Mouse (Mus musculus): ENCODE data around the gene Car12.

Gene Car12

DNA sequence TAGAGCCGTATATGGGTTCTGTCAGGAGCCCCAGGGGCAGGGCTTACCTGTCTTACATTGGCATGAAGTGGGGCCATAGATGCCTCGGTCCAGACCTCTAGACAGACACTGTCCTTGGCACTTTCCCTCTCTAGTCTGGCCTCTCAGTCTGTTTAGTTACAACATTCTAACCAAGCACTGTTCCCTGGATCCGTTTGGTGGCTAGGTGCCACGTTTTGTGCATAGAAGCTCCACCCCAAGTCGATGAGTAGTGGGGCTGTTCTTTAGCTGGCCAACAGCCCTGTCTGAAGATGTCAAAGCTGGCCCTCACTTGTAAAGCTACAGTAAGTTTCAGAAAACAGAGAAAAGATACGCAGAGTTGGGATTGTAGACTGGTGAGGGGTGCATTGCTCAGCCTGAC, 2.9 kb upstream of the Car12 start:
- peak; percentile 41 for DNase-seq (ENCODE audit: low read depth, low spot score)

DNA sequence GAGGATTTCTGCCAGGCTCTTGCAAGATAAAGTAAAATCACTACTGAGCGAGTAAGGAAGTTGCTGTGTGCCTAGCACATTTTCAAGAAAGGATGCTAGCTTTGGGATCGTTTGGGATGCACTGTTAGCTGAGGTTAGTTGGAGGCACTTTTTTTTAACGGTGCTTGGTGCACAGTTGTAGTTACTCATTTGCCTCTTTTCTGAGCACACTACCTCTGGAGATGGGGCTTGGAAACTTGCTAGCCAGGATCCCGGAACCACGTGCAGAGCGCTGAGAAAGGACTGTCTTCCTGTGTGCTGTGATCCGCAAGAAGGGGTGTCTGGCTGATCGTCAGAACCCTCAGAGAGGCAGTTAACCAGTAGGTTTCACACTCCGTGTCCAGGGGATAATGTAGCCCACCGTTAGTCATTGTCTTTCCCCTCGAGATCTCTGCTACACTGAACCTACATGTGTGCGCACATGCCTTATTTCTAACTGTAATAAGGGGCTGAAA, 583 bp downstream of the Car12 start:
- no peak for DNase-seq (ENCODE audit: low read depth, low spot score)

DNA sequence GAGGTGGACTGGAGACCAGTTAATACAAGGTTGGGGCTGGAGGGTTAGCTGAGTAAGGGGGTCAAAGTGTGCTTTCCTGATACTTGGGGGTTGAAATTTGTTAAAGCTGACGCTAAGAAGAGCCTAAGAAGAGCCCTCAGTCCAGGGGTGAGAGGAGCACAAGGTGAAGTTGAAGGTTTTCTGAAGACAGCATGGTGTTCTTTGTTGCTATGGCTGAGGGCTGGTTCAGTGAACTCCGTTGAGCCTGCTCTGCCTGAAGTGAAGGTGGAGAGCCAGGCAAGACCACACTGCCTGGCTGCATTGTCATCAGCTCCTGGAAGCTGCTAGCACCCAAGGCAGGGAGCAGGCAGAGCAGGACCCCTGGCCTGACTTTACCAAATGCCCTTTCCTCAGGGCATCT, 1.9 kb downstream of the Car12 start:
- no peak for DNase-seq (ENCODE audit: low read depth, low spot score)

DNA sequence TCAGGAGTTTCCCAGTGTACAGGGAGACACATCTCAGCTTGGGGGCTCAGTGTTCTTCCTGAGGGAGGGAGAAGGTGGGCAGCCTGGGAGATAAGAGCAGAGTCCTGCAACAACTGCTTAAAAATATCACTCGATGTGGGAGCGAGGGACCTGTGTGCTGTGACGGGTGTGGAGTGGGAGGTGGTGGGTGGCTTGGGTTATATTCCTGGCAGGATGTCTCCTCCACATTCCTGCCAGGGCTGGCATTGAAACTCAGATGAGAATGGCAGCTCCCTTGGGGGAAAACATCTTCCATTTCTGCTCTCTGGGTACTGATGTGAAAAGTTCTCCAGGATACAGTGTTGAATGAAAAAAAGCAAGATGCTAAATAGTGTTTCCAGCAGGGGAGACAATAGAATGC, 3.0 kb downstream of the Car12 start:
- DNase-seq (ENCODE audit: low read depth, low spot score): no peak

DNA sequence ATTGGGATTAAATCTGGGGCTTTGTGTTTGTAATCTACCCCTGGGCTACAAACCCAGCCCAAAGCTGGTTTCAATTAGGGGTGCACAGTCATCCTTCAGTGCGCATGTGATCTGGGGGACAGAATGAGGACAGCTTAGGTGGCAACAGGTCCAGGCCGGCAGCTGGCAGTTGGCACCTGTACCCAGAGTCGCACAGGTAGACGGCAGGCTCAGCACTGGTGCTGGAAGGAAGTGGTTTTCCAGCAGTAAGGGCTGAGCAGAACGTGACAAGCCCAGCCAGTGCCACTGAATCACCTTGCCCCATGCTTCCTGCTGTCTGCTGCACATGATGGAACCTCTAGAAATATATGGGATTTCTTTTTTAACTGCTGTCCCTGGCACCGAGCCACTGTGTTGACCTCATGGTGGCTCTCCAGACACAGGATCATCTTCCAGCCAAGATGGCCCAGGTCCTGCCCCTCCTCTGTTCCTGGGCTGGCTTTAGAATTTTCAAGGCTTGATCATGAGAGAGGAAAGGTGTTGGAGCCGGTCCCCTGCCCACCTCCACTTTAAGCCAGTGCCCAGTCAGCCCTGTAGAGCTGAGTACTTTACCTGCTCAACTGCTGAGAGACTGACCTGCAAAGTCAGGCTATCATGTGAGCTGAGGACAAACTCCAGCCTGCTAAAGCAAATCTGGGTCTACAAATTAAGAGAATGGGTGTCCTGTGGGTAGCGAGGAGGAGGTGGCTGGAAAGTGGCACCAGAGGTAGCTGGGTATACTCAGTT, 7.4 kb downstream of the Car12 start:
- DNase-seq (ENCODE audit: low read depth, low spot score): peak; percentile 20

DNA sequence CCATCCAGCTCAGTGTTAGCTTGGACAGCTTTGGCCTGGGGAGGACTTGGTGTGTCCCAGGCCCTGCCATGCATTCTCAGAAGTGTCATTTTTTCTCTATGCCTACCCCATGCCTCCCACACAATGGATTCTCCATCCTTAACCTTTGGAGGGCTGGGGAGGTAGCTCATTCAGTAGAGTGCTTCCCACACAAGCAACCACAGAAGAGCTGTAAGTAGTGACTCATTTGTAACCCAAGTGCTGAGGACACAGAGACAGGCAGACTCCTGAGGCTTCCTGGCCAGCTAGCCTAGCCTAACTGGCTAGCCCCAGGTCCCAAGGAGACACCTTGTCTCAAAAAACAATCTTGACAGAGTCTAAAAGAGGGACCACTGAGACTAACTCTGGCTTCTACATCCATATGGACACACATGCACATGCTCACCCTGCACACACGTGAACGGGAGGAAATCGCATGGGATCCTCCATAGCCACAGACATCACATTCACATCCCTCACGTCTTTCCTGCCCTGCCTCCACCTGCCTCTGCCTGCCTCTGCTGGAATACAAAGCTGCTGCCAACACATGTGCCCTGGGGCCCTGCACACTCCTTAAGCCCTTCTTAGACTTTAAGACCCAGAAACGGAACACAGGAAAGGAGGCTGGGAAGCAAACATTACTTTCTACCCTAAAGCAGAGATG, 8.8 kb downstream of the Car12 start:
- DNase-seq (ENCODE audit: low read depth, low spot score): peak; percentile 25

DNA sequence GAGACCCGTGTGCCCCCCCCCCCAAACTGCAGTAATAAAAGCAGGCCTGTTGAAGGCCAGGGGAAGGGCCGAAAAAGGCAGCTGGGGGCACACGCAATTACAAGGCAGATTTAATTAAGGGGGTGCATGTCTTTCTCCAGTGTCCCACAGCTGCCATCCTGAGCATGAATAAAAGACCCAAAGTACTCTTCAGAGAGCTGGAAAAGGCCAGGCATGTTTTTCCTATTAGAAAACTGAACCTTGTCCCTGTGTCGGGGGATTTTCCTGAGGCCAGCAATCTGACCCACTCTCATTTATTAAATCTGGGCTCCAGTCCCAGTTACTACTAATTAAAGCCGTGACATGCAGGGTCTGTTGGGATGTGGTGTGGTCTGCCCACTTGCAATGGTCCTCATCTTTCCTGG, 9.4 kb downstream of the Car12 start:
- no peak for DNase-seq (ENCODE audit: low read depth, low spot score)

DNA sequence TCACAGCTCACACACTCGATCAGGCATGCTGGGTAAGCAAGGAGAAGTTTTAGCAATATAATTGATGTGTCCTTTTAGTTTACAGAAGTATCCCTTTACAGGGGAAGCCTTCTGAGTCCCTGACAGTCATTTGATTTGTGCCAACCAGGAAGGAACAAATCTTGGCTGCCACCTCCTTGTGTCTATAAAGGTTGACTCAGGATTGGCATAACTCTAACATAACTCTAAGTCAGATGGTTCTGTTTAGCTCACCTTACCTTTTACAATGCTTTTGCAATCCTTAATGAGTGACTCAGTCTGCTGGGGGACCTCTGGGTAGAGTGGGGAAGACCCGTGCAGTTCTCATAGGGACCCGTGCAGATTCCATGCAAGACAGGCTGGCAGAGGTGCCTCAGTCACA, 12.1 kb downstream of the Car12 start:
- DNase-seq (ENCODE audit: low read depth, low spot score): peak; percentile 21

DNA sequence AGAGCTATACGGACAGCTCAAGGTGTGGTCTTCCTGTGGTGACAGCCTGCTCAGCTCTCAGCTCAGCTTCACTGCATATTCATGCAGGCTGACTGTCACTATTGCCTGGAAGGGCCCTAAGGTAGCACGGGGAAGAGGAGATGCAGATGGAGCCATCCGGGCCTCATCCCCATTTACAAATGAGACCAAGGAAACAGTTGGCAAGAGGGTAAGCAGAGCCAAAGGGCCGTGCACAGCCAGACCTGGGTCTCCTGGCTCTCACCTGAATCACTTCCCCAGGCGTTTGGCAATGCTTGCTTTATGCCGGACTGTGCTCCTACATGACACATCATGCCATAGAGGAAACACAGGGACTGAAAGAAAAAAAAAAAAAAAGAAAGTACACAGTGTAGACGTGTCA, 13.8 kb downstream of the Car12 start:
- no peak for DNase-seq (ENCODE audit: low read depth, low spot score)

DNA sequence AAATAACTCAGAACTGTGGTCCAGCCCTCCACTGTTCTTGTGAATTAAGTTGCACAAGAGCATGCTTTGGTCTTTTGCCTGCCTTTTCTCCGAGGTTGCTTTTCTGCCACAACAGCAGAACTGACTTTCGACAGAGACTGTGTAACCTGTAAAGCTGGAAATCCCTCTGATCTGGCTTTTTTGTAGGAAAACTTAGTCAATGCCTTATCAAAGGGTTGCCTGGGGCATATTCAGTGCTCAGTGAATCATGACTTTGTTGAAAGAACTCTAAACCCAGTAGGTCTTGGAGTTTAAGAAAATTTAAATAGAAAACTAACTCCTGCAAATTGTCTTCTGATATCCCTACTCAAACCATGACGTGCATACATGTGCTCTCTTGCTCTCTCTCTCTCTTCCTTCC, 17.1 kb downstream of the Car12 start:
- DNase-seq (ENCODE audit: low read depth, low spot score): no peak

DNA sequence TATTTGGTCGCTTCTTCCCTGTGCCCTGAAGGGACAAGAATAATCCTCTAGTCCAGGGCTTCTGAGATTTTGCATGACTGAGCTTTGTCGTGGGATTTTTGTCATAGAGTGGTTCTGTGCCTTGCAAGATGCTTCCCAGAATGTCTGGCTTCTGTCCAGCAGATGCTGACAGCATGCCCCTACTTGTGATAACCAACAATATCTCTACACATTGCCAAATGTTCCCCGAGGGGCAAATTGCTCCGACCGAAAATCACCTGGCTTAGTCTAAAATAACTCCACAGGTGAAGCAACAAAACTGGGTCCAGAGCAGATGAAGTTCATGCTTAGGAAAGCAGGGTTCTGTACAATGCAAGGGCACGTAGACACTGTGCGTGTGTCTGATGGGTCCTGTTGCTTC, 17.8 kb downstream of the Car12 start:
- DNase-seq (ENCODE audit: low read depth, low spot score): no peak

DNA sequence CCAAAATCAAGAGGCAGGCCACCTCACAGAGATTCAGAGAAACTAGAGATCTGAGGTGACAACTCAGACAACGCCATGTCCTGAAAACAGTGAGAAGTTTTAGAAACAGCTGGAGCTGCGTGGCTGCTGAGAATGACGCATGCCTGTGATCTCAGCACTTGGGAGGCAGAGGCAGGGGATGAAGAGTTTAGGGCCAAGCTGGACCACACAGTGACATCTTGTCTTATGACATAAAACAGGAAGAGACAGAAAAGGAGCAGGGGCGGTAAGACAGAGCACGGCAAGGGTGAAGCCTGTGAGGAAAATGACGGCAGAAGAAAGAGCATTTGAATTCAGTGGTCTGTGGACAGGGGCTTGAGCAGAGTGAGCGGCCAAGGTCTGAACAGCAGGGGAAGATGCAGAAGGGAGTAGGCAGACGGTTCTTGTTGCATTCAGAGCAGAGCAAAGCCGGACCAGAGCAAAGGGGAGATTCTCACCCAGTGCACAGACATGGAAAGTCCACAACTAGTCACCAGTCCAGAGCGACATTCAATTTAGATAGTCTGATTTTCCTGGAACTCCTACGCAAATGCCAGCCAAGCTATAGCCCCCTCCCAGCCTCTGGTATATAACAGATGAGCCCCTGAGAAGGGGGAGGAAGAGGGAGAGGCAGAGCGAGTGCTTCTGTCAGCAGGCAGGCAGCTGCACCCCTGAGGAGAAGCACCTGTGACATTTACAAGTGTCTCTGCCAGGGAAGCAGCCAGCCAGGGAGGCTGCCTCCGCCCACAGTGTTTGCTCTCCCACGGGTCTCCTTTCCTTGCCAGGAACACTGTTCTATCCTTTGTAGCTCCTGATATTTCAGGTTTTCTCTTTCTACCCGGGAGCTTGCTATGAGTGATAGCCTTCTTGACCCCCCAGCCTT, 19.6 kb downstream of the Car12 start:
- no peak for DNase-seq (ENCODE audit: low read depth, low spot score)

DNA sequence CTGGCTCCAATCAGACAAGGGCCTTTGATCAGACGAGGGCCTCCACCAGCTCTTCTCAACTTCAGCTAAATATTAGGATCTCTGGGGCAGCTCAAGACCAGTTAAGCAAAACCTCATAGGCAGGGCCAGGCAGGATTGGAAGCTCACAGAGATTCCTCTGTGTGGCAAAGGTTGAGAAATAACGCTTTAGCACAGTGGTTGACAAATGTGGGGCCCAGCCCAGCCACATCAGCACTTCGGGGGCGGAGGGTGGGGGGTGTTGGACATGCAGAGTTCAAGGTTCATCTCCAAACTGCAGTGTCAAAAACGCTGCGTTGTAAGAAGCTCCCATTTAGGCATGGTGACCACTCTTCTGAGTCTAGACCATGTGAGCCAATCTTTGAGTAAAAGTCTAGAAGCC, 21.1 kb downstream of the Car12 start:
- DNase-seq (ENCODE audit: low read depth, low spot score): no peak

DNA sequence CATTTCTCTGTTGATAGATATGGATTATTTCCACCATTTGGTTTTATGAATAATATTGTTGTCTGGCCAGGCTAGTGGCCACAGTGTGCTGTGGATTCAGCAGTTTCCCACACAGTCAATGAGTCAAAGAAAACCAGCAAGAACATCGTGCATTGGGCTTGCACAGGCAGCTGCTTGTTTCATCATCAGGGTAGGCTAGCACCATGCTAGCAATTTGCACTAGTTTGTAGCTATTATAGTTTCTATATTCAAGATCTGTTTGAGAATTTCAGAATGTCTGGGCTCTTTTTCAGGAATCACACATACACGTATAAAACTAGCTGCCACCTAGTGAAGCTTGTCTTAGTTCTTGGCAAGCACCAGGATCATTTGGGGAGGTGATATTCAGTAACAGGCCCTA, 21.6 kb downstream of the Car12 start:
- no peak for DNase-seq (ENCODE audit: low read depth, low spot score)

DNA sequence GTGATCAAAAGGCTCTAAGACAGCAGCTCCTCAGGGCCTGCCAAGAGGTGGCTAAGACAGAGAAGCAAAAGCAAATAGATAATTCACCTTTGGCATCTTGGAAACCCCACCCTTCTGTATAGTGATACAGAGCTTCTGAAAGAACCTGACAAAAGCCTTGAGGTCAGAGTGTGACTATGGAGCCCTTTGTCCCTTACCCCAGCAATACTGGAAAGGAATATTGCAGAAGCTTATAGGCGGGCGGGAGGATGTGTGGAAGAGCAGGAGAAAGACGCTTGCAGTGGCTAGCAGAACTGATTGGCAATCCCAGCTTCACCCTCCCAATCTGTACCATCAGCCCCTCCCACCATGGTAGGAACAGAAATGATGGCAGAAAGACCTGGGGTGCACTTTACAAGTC, 22.5 kb downstream of the Car12 start:
- no peak for DNase-seq (ENCODE audit: low read depth, low spot score)

DNA sequence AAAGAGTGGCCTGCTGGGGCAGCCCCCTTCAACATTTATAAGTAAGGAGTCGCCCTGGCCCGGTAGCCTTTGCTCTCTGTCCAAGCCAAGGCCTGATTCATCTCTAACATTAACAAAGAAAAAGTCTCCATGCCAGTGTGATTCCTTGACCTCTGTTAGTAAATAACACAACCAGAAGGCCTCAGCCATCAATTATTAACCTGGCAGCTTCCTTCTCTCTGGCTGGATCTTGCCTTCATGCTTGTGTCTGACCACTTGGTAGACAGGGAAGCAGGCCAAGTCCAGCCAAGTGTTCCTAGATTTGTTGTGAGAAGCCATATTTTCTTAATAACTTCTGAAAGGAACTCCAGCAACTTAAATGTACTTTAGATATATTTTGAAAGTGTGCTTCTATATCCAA, 23.1 kb downstream of the Car12 start:
- DNase-seq (ENCODE audit: low read depth, low spot score): no peak

DNA sequence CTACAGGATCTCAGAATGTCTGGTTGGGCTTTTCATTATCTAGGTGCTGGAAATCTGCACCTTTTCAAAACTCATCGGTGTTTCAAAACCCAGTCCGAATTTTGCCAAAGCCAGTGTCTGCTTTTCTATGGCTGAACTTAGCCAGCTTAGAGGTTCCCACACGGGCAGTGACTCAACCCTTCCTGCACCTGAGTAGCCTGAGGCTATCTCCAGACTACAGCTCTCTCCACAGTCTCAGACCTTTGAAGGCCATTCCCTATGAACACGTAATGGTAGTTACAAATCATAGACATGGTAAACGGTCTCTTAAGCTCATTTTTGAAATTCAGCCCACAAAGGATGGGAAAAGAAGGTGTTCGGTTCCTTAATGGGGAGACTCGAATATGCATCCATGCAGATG, 26.0 kb downstream of the Car12 start:
- peak; percentile 27 for DNase-seq (ENCODE audit: low read depth, low spot score)

DNA sequence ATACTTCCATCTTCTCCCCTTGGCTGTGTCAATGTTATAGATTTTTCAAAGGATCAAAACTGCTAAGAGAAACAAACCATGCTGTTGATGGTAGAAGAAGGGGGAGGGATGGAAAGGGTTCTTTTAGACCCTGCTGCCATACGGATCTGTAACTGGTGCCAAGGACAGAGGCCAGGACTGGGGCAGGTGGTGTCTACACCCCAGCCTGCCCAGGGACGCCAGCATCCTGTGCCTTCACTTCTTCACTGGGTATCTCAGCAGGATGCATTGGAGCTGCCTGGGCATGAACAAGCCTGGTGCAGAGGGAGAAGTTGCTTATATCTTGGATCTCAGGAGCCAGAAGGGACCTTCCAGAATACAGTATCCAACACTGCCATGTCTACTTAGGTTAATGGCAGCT, 31.0 kb downstream of the Car12 start:
- DNase-seq (ENCODE audit: low read depth, low spot score): no peak

DNA sequence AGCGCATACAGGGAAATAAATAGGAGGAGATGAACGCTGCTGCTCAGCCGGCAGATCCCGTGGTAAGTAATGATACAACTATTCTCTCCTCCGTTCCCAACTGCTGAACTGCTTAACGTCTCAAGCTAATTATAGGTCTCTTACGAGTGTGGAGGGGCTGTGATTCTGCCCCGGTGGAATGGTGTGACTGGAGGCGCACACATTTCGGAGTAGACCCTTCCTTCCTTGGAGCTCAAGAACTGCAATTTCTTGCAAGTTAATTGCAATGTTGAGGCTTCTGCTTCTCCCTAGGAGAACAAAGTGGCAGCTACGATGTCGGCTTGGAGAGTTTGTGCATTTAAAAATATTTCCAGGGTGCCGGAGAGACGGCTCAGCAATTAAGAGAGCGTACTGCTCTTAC, 34.9 kb downstream of the Car12 start:
- DNase-seq (ENCODE audit: low read depth, low spot score): no peak

DNA sequence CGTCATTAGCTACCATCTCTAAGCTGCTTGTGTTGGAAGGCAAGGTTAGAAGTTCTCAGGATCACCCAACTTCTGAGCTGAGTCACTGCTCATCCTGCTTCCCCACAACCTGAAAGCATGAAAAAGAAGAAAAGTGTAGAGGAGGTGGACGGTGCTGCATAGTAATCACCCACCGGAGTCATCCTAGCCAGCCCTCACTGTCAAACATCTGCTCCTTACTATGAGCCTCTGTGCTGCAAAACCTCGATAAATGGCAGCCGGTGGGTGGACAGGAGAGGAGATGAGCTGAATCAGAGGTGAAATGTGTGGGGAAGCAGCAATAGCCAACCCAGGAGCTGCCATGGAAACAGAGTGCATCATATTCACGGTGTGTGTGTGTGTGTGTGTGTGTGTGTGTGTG, 39.4 kb downstream of the Car12 start:
- no peak for DNase-seq (ENCODE audit: low read depth, low spot score)

DNA sequence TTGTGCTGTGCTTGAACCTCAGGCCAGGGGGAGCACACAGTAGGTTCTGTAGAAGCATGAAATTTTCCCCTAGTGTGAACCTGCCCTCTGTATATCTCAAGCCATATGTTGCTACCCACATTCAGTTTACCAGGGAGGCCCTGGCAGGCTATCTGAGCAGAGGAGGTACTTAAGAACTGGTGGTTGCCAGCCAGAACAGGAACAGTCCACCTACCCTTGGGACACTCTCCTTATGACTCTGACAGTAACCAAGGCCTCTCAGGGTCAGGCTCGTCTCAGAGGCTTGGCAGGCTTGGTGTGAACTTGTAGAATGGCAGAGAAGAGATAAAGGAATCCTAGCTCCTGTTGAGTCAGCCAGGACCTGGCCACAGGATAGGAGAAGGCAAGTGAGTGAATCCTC, 47.5 kb downstream of the Car12 start:
- no peak for DNase-seq (ENCODE audit: low read depth, low spot score)

DNA sequence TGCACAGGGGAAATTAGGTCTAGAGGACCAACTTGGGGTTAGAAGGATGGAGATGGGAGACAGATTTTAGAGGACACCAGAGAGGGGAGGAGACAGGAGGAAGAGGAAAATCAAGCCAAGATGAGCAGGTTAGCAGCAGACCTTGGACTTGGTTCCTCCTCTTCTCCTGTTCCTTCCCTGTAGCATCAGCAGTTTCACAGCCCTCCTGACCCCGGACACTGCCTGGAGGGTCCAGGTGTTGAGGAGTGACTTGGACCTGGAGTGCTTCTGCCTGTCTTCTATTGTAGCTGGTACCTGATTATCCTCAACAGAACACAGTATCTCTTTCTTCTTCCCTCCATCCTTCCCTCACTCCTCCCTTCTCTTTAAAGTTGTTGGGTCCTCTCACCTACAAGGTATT, 55.2 kb downstream of the Car12 start:
- DNase-seq (ENCODE audit: low read depth, low spot score): no peak

All from 3T3-L1 (cell line).